Mouse (Mus musculus) forebrain, embryonic 14.5 days (tissue): ENCODE results near the gene Lsm7. TPM values are rescaled to one million over a fixed set of nuclear protein-coding genes. Genes with fewer than 3 reads are reported as not detected.
"Not testable (repeated sequence)": the region's sequence is repeated elsewhere in the genome, so short reads cannot be mapped to it uniquely, and the experiment has no call there.

Source experiments
- ATAC-seq: fragments of 200-750 bp; cut with Nextera tagmentation; 2 replicates; pipeline ENCODE4 v1.8.0; 2017; ENCODE audit warnings: mild to moderate bottlenecking, moderate library complexity
- DNase-seq: peaks from one replicate; pipeline ENCODE4 v3.0.0-alpha.2; 2015; ENCODE audit warnings: low spot score
- H3K27ac ChIP-seq: fragments of 300-500 bp; sonication (generic); 2 replicates; pipeline ENCODE4 v1.5.1; 2014; ENCODE audit warnings: low read depth, mild to moderate bottlenecking, control low read depth, low read length, moderate library complexity
- H3K27me3 ChIP-seq: fragments of 300-500 bp; sonication (generic); replicated peaks from 2 replicates; pipeline ENCODE4 v1.6.1; 2014; ENCODE audit warnings: low read length, control low read depth, mixed read lengths; ENCODE audit not compliant: control insufficient read depth, insufficient read depth
- H3K36me3 ChIP-seq: fragments of 300-500 bp; sonication (generic); 2 replicates; pipeline ENCODE4 v1.6.1; 2014; ENCODE audit warnings: low read length, control low read depth; ENCODE audit not compliant: control insufficient read depth, insufficient read depth
- H3K4me1 ChIP-seq: fragments of 300-500 bp; sonication (generic); 2 replicates; pipeline ENCODE4 v1.6.1; 2014; ENCODE audit warnings: antibody characterized with exemption, low read length, control low read depth; ENCODE audit not compliant: control insufficient read depth, insufficient read depth
- H3K4me2 ChIP-seq: fragments of 300-500 bp; sonication (generic); 2 replicates; pipeline ENCODE4 v1.6.1; 2014; ENCODE audit warnings: mild to moderate bottlenecking, control low read depth, low read length
- H3K4me3 ChIP-seq: fragments of 300-500 bp; sonication (generic); 2 replicates; pipeline ENCODE4 v1.5.1; 2014; ENCODE audit warnings: low read depth, low read length, control low read depth
- H3K9ac ChIP-seq: fragments of 300-500 bp; sonication (generic); 2 replicates; pipeline ENCODE4 v1.6.1; 2014; ENCODE audit warnings: mild to moderate bottlenecking, low read length, control low read depth, moderate library complexity
- H3K9me3 ChIP-seq: fragments of 300-500 bp; sonication (generic); replicated peaks from 2 replicates; pipeline ENCODE4 v1.6.1; 2016; ENCODE audit warnings: low read length, control low read depth, mixed read lengths; ENCODE audit not compliant: control insufficient read depth
- WGBS: fragments of 180-500 bp; shearing (Covaris S2); extraction: QIAGEN DNeasy Blood & Tissue Kit; methylation state at CpG from one replicate; pipeline ENCODE4 v1.1.7; 2014; 5-methylcytosine and 5-hydroxymethylcytosine counted together
- polyA plus RNA-seq: library from polyadenylated mRNA; unstranded; fragments of >200 nt; fragmentation: Nextera tagmentation; extraction: Ambion mirVana; gene quantifications from 2 replicates; pipeline ENCODE4 v1.2.1, GENCODE M21; 2014

The Lsm7 gene
- polyA plus RNA-seq, 1 experiment from 2014 or later = 372 TPM

- 63% methylated on average over 30 of the region's 30 CpGs for WGBS
- H3K4me3 ChIP-seq = no peak overlapping the region
- ATAC-seq (no peak), DNase-seq (no peak)
- no peak overlapping the region for H3K27ac ChIP-seq
- no peaks in the 10 kb centered on the region for H3K9me3 ChIP-seq
- H3K9ac ChIP-seq = no peak overlapping the region
- no peak overlapping the region for H3K4me2 ChIP-seq
- H3K36me3 ChIP-seq = peaks cover 6% of the 10 kb centered on the region
- 0 out of 2 replicates have a peak, but pooled peaks cover 3% of the 10 kb centered on the region for H3K27me3 ChIP-seq
- H3K4me1 ChIP-seq = no peaks in the 10 kb centered on the region
These were observed 19.4 kb downstream of the Lsm7 start for GRCm38 (mm10) chr10:80835617-80836016.

GRCm38 (mm10) chr10:80832818-80833217, 22.2 kb downstream of the Lsm7 start:
- Histone ChIP-seq H3K4me1 (peaks cover 2% of the 10 kb centered on the region), H3K27me3 (0 out of 2 replicates have a peak, but pooled peaks cover 3% of the 10 kb centered on the region), H3K36me3 (peaks cover 27% of the 10 kb centered on the region), H3K27ac (no peak overlapping the region), H3K4me2 (no peak overlapping the region), H3K9ac (no peak overlapping the region), H3K9me3 (no peaks in the 10 kb centered on the region), H3K4me3 (no peak overlapping the region)
- 59% methylated on average over 7 of the region's 7 CpGs for WGBS
- ATAC-seq = no peak
- no peak for DNase-seq

- peak; percentile 63 for DNase-seq
- Histone ChIP-seq H3K4me2 (no peak overlapping the region), H3K27me3 (0 out of 2 replicates have a peak, but pooled peaks cover 3% of the 10 kb centered on the region), H3K9ac (no peak overlapping the region), H3K4me1 (peaks cover 5% of the 10 kb centered on the region), H3K9me3 (no peaks in the 10 kb centered on the region), H3K36me3 (peaks cover 27% of the 10 kb centered on the region), H3K4me3 (no peak overlapping the region), H3K27ac (no peak overlapping the region)
- 4% methylated on average over 9 of the region's 9 CpGs for WGBS
- no peak for ATAC-seq
These were observed 23.9 kb downstream of the Lsm7 start for GRCm38 (mm10) chr10:80831136-80831535.

GRCm38 (mm10) chr10:80829359-80830278, 25.4 kb downstream of the Lsm7 start:
- DNase-seq (no peak), ATAC-seq (no peak)
- no peak overlapping the region for H3K4me2 ChIP-seq
- H3K36me3 ChIP-seq = peaks cover 27% of the 10 kb centered on the region
- H3K9me3 ChIP-seq = no peaks in the 10 kb centered on the region
- no peak overlapping the region for H3K4me3 ChIP-seq
- H3K4me1 ChIP-seq = peaks cover 5% of the 10 kb centered on the region
- 70% methylated on average over 1 of the region's 1 CpGs for WGBS
- no peak overlapping the region for H3K9ac ChIP-seq
- H3K27ac ChIP-seq = no peak overlapping the region
- no peaks in the 10 kb centered on the region for H3K27me3 ChIP-seq

GRCm38 (mm10) chr10:80828587-80828986, 26.4 kb downstream of the Lsm7 start:
- not testable (repeated sequence) for ATAC-seq, H3K27me3 ChIP-seq, H3K27ac ChIP-seq, H3K9me3 ChIP-seq, DNase-seq, H3K9ac ChIP-seq, H3K4me1 ChIP-seq
- 89% methylated on average over 7 of the region's 9 CpGs for WGBS
- H3K4me3 ChIP-seq = peak overlapping the region; percentile 74; the same call in 1 of the 2 replicates
- peak overlapping the region; percentile 100 for H3K4me2 ChIP-seq
- peaks cover 27% of the 10 kb centered on the region for H3K36me3 ChIP-seq

GRCm38 (mm10) chr10:80827870-80828420, 27.1 kb downstream of the Lsm7 start:
- ATAC-seq (no peak), DNase-seq (no peak)
- peak overlapping the region; percentile 100 for H3K4me2 ChIP-seq
- H3K36me3 ChIP-seq = peaks cover 27% of the 10 kb centered on the region
- H3K9me3 ChIP-seq = no peaks in the 10 kb centered on the region
- no peaks in the 10 kb centered on the region for H3K27me3 ChIP-seq
- H3K9ac ChIP-seq = peak overlapping the region; percentile 89
- 86% methylated on average over 10 of the region's 10 CpGs for WGBS
- peak overlapping the region; percentile 74 for H3K4me3 ChIP-seq
- peaks cover 5% of the 10 kb centered on the region for H3K4me1 ChIP-seq
- no peak overlapping the region for H3K27ac ChIP-seq

GRCm38 (mm10) chr10:80827063-80827869, 27.7 kb downstream of the Lsm7 start:
- Histone ChIP-seq H3K9me3 (no peaks in the 10 kb centered on the region), H3K9ac (peak overlapping the region; percentile 89), H3K27ac (peak overlapping the region; percentile 86), H3K4me3 (peak overlapping the region; percentile 74), H3K36me3 (peaks cover 27% of the 10 kb centered on the region), H3K4me2 (peak overlapping the region; percentile 100), H3K27me3 (no peaks in the 10 kb centered on the region), H3K4me1 (peaks cover 5% of the 10 kb centered on the region)
- no peak for ATAC-seq
- DNase-seq = no peak
- WGBS = 9% methylated on average over 27 of the region's 29 CpGs

GRCm38 (mm10) chr10:80826151-80827062, 28.6 kb downstream of the Lsm7 start, which contains the start of gene Oaz1:
Gene Oaz1, plus strand, starts transcription at chr10:80826656.
- H3K4me3 ChIP-seq = peak within 1 kb of the TSS; percentile 74
- H3K9ac ChIP-seq = peak within 1 kb of the TSS; percentile 89
- H3K36me3 ChIP-seq = peaks cover 27% of the 10 kb centered on the region
- no peaks in the 10 kb centered on the region for H3K27me3 ChIP-seq
- H3K27ac ChIP-seq = peak within 1 kb of the TSS; percentile 86
- peaks cover 5% of the 10 kb centered on the region for H3K4me1 ChIP-seq
- under 1% methylated on average over 71 of the region's 82 CpGs for WGBS
- no peaks in the 10 kb centered on the region for H3K9me3 ChIP-seq
- DNase-seq (peak; percentile 100), ATAC-seq (peak; percentile 98)
- peak within 1 kb of the TSS; percentile 100 for H3K4me2 ChIP-seq
